Mouse (Mus musculus) G1E (cell line): ENCODE data around the gene Kcna10. TPM values are rescaled to one million over a fixed set of nuclear protein-coding genes. Genes with fewer than 3 reads are reported as not detected.

ENCODE experiments used
- ATAC-seq: 2 replicates; pipeline ENCODE4 v1.8.0; 2016; ENCODE audit warnings: mild to moderate bottlenecking; ENCODE audit not compliant: insufficient number of reproducible peaks, poor library complexity, low FRiP score, severe bottlenecking; ENCODE audit errors: extremely low read depth
- DNase-seq: peaks from one replicate; pipeline ENCODE4 v3.0.0; 2012; ENCODE audit warnings: low spot score
- H3K27me3 ChIP-seq: 2 replicates; pipeline ENCODE4 v1.6.1; 2012; ENCODE audit warnings: mild to moderate bottlenecking, low read length, inconsistent platforms; ENCODE audit not compliant: insufficient read depth
- H3K36me3 ChIP-seq: replicated peaks from 2 replicates; pipeline ENCODE3; 2012; ENCODE audit warnings: mild to moderate bottlenecking, inconsistent platforms
- H3K4me1 ChIP-seq: 2 replicates; pipeline ENCODE4 v1.6.1; 2012; ENCODE audit warnings: low read depth, low read length, inconsistent platforms, mixed read lengths; ENCODE audit not compliant: insufficient read depth
- H3K4me3 ChIP-seq: 2 replicates; pipeline ENCODE4 v1.5.1; 2012; ENCODE audit warnings: low read depth, mild to moderate bottlenecking, inconsistent platforms, low read length, moderate library complexity, mixed read lengths
- H3K9me3 ChIP-seq: replicated peaks from 2 replicates; pipeline ENCODE4 v1.6.1; 2012; ENCODE audit warnings: inconsistent platforms
- CTCF ChIP-seq: IDR thresholded peaks from 2 replicates; pipeline ENCODE4 v1.5.1; 2012; ENCODE audit warnings: low read depth, low read length, inconsistent platforms, mixed read lengths
- GATA1 ChIP-seq: IDR thresholded peaks from 2 replicates; pipeline ENCODE4 v1.6.1; 2012; ENCODE audit warnings: borderline replicate concordance, low read length, inconsistent platforms, mixed read lengths
- GATA2 ChIP-seq: IDR thresholded peaks from 2 replicates; pipeline ENCODE4 v1.6.1; 2012; ENCODE audit warnings: low read depth, low read length, inconsistent platforms, borderline replicate concordance
- POLR2AphosphoS5 ChIP-seq: IDR thresholded peaks from 2 replicates; pipeline ENCODE4 v1.6.1; 2012; ENCODE audit warnings: low read depth, low read length, inconsistent platforms; ENCODE audit not compliant: insufficient replicate concordance
- TAL1 ChIP-seq: conservative IDR thresholded peaks from 2 replicates; pipeline ENCODE4 v1.6.1; 2012; ENCODE audit warnings: low read depth, low read length, inconsistent platforms, mixed read lengths
- polyA plus RNA-seq: library from polyadenylated mRNA; stranded (reverse); fragments of >175 nt; gene quantifications from 2 replicates; pipeline ENCODE4 v1.2.3, GENCODE M21; 2012
- total RNA-seq, 2 experiments: library from RNA; stranded (forward) in 1 of 2; stranded (reverse) in 1 of 2; fragments of 200-1000 nt in 1 of 2; fragments of >200 nt in 1 of 2; fragmentation: Nextera tagmentation in 1 of 2; gene quantifications; 2 replicates each; pipeline ENCODE4 v1.2.3; 2014 to 2017

Kcna10 gene
- total and polyA plus RNA-seq, 3 experiments = 0.05 TPM; not detected in 2

DNA sequence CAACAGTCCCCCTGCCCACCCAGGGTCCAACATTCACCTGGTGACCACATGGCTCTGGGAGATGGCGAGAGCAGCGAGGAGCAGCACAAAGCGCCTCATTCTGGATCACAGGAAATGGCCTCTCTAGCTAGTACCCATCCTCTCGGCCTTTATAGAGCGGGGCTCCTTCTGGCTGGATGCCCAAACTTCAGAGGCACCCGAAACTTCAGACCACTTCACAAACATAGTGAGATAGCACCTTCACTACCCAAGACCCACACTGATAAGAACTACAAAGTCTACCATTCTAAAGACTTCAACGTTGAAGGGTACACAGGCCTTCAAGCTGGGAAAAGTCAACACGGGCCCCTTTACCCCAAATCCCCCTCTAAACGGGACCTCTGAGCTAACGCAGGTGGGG, 38.8 kb downstream of the Kcna10 start, which contains the start of gene Cym:
Gene Cym, minus strand, starts transcription at position 125 of the 400 bp plus-strand sequence.
- Histone ChIP-seq H3K4me1 (no peaks in the 10 kb centered on the region), H3K36me3 (no peaks in the 10 kb centered on the region), H3K4me3 (no peak within 1 kb of the TSS), H3K9me3 (peaks cover 4% of the 10 kb centered on the region), H3K27me3 (peaks cover 25% of the 10 kb centered on the region)
- ATAC-seq (no peak), DNase-seq (no peak)
- TF ChIP-seq GATA1 = no peak
- TF ChIP-seq CTCF = no peak
- TF ChIP-seq TAL1 = no peak
- no peak for TF ChIP-seq POLR2AphosphoS5
- TF ChIP-seq GATA2 = no peak

DNA sequence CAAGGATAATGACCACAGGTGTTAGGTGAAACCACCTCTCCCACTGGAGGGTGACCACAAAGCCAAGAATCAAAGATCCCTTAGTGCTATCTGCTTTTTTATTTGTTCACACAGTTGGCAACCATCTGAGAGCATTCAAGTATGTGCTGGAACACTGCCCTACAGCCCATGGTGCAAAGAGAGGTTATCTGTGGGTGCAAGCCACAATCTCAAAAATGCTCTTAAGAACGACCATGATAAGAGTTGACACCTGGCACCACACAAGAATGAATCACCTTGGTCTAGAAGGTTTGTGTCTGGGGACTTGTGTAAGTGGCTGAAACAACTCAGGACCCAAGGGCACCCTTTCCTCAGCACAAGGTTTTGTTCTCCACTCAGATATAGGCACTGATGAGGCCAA, 40.4 kb downstream of the Kcna10 start:
- Histone ChIP-seq H3K36me3 (no peaks in the 10 kb centered on the region), H3K27me3 (peaks cover 20% of the 10 kb centered on the region), H3K4me3 (no peak overlapping the region), H3K4me1 (no peaks in the 10 kb centered on the region), H3K9me3 (peaks cover 4% of the 10 kb centered on the region)
- ATAC-seq (no peak), DNase-seq (no peak)
- TF ChIP-seq TAL1 (no peak), POLR2AphosphoS5 (no peak), GATA2 (no peak), CTCF (no peak)

DNA sequence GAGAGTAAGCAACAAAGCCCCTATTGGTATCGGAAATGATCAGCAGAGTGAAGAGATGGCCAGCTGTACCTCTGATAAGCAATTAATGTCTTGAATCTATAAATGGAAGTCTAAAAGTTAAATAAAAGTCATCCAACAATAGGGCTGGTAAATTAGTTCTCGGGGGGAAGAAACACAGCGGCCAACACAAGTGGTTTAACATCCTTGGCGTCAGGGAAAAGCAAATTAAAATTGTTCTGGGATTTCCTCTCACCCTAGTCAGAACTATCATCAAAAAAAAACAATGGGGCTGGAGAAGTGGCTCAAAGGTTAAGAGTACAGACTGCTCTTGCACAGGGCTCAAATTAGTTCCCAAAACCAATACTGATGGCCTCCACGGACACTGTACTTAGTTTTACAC, 43.0 kb downstream of the Kcna10 start:
- Histone ChIP-seq H3K9me3 (peaks cover 4% of the 10 kb centered on the region), H3K4me1 (no peaks in the 10 kb centered on the region), H3K4me3 (no peak overlapping the region), H3K36me3 (no peaks in the 10 kb centered on the region), H3K27me3 (peaks cover 11% of the 10 kb centered on the region)
- TF ChIP-seq POLR2AphosphoS5 = no peak
- TF ChIP-seq CTCF = no peak
- no peak for TF ChIP-seq GATA1
- no peak for TF ChIP-seq GATA2
- no peak for TF ChIP-seq TAL1
- no peak for ATAC-seq
- no peak for DNase-seq

DNA sequence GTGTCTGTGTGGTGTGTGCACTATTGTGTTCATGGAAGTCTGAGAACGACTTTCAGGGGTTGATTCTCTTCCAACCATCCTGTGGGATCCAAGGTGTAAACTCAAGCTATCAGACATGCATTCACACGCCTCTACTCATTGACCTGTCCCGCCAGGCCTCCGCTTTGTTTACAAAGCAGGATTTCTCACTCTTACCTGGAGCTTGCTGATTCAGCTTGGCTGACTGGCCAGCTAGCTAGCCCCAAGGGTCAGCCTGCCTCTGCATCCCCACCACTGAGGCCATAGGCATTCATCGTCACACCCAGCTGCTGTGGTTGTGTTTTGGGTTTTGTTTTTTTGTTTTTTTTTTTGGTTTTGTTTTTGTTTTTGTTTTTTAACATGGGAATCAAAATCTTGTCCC, 46.4 kb downstream of the Kcna10 start:
- H3K9me3 ChIP-seq = peaks cover 3% of the 10 kb centered on the region
- no peak for TF ChIP-seq POLR2AphosphoS5
- TF ChIP-seq TAL1 = no peak
- no peak for TF ChIP-seq GATA1
- TF ChIP-seq CTCF = no peak
- no peak for TF ChIP-seq GATA2
- no peak for DNase-seq
- no peak for ATAC-seq
- no peaks in the 10 kb centered on the region; the same call in 1 of the 2 replicates for H3K4me1 ChIP-seq
- no peaks in the 10 kb centered on the region for H3K36me3 ChIP-seq
- no peak overlapping the region for H3K4me3 ChIP-seq
- H3K27me3 ChIP-seq = no peaks in the 10 kb centered on the region

DNA sequence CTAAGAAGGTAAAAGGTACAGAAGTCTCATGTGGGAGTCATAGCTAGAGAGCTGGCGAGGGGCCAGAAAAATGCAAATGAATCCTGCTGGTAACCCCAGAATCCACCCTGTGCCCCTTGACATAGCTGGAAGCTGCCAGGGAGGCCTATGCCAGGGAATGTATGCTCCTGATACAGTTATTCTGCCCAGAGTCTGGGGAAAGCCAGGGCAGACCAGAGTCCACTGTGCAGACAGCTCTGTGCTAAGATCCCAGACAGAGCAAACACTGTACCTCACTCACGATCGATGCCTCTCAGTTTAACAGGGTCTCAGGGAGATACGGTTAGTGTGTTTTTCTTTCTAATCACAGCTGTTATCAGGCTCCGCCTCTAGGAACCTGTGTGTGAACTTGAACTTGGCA, 47.0 kb downstream of the Kcna10 start:
- Histone ChIP-seq H3K27me3 (no peaks in the 10 kb centered on the region), H3K9me3 (no peaks in the 10 kb centered on the region), H3K4me3 (no peak overlapping the region), H3K4me1 (no peaks in the 10 kb centered on the region; the same call in 1 of the 2 replicates), H3K36me3 (no peaks in the 10 kb centered on the region)
- ATAC-seq (no peak), DNase-seq (no peak)
- no peak for TF ChIP-seq POLR2AphosphoS5
- no peak for TF ChIP-seq GATA2
- TF ChIP-seq TAL1 = no peak
- no peak for TF ChIP-seq CTCF
- no peak for TF ChIP-seq GATA1

DNA sequence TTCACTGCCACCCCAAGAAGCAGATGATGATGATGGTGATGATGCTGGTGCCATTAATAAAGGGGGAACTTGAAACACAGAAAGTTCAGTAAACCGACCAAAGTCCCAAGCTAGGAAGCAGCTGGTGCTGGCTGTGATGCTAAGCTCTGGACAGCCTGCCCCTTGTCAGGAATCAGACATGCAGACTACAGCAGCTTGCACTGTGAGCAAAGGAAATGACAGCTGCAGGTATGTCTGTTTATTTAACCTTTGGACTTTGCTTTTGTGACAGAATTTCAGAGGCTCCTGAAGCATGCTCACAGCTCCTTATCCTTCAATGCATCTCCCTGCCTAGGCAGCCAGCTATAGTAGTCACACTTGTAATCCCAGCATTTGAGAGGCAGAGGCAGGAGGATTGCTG, 47.7 kb downstream of the Kcna10 start, which contains the start of gene A630076J17Rik:
Gene A630076J17Rik, plus strand, starts transcription at position 88 of the 400 bp plus-strand sequence.
- no peak for DNase-seq

DNA sequence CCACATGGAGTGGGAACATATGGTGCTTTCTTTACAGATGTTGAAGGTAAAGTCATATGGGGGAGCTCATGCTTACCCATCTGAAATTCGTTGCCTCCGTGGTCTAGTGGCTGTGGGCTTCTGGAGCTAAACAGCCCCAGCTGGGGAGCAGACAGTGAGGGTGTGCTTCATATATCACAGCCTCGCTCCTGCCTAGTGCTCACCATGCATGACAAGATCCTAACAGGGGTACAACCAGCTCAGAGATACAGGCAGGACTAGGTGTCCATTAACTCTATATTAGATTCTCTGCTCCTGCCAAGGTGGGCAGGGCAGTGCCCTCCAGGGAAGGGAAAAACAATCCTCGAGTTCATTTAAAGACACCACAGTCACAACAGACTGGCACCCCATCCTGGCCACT, 48.3 kb downstream of the Kcna10 start:
- Histone ChIP-seq H3K9me3 (no peaks in the 10 kb centered on the region), H3K4me3 (no peak overlapping the region), H3K36me3 (no peaks in the 10 kb centered on the region), H3K4me1 (no peaks in the 10 kb centered on the region; the same call in 1 of the 2 replicates), H3K27me3 (peaks cover 4% of the 10 kb centered on the region; the same call in 1 of the 2 replicates)
- no peak for ATAC-seq
- no peak for DNase-seq
- no peak for TF ChIP-seq GATA1
- TF ChIP-seq GATA2 = no peak
- TF ChIP-seq CTCF = no peak
- no peak for TF ChIP-seq TAL1
- TF ChIP-seq POLR2AphosphoS5 = no peak

More for the DNA sequence above, 47.7 kb downstream of the Kcna10 start, which contains the start of gene A630076J17Rik:
- no peaks in the 10 kb centered on the region for H3K9me3 ChIP-seq
- H3K36me3 ChIP-seq = no peaks in the 10 kb centered on the region
- no peak for ATAC-seq
- H3K27me3 ChIP-seq = peaks cover 4% of the 10 kb centered on the region; the same call in 1 of the 2 replicates
- H3K4me1 ChIP-seq = no peaks in the 10 kb centered on the region; the same call in 1 of the 2 replicates
- TF ChIP-seq POLR2AphosphoS5 (no peak), GATA2 (no peak), GATA1 (no peak), CTCF (no peak), TAL1 (no peak)
- H3K4me3 ChIP-seq = no peak within 1 kb of the TSS
